Mouse (Mus musculus) lung, embryonic 16.5 days (tissue): ENCODE measurements around the gene Nup188. TPM values are rescaled to one million over a fixed set of nuclear protein-coding genes. Genes with fewer than 3 reads are reported as not detected.

Source experiments
- ATAC-seq: fragments of 200-750 bp; cut with Nextera tagmentation; 2 replicates; pipeline ENCODE4 v1.8.0; 2017; ENCODE audit warnings: low read depth, mild to moderate bottlenecking, moderate library complexity
- H3K27ac ChIP-seq: fragments of 300-500 bp; sonication (generic); 2 replicates; pipeline ENCODE4 v1.5.1; 2014; ENCODE audit warnings: mild to moderate bottlenecking, control low read depth, low read length
- H3K27me3 ChIP-seq: fragments of 300-500 bp; sonication (generic); 2 replicates; pipeline ENCODE4 v1.6.1; 2014; ENCODE audit warnings: low read depth, low read length, mixed read lengths; ENCODE audit not compliant: control insufficient read depth, insufficient read depth
- H3K36me3 ChIP-seq: fragments of 300-500 bp; sonication (generic); 2 replicates; pipeline ENCODE4 v1.6.1; 2014; ENCODE audit warnings: low read length; ENCODE audit not compliant: control insufficient read depth, insufficient read depth
- H3K4me1 ChIP-seq: fragments of 300-500 bp; sonication (generic); replicated peaks from 2 replicates; pipeline ENCODE4 v1.6.1; 2014; ENCODE audit warnings: low read length, mixed read lengths; ENCODE audit not compliant: control insufficient read depth, insufficient read depth
- H3K4me2 ChIP-seq: fragments of 300-500 bp; sonication (generic); 2 replicates; pipeline ENCODE4 v1.6.1; 2014; ENCODE audit warnings: low read depth, low read length, control low read depth
- H3K4me3 ChIP-seq: fragments of 300-500 bp; sonication (generic); 2 replicates; pipeline ENCODE4 v1.5.1; 2014; ENCODE audit warnings: mild to moderate bottlenecking, low read length, control low read depth
- H3K9ac ChIP-seq: fragments of 300-500 bp; sonication (generic); 2 replicates; pipeline ENCODE4 v1.6.1; 2014; ENCODE audit warnings: low read length, control low read depth
- H3K9me3 ChIP-seq: fragments of 300-500 bp; sonication (generic); 2 replicates; pipeline ENCODE4 v1.6.1; 2016; ENCODE audit warnings: low read length; ENCODE audit not compliant: control insufficient read depth
- WGBS: fragments of 180-500 bp; shearing (Covaris S2); extraction: QIAGEN DNeasy Blood & Tissue Kit; methylation state at CpG from one replicate; pipeline ENCODE4 v1.1.7; 2014; 5-methylcytosine and 5-hydroxymethylcytosine counted together
- polyA plus RNA-seq: library from polyadenylated mRNA; unstranded; fragments of >200 nt; fragmentation: Nextera tagmentation; extraction: Ambion mirVana; gene quantifications from 2 replicates; pipeline ENCODE4 v1.2.1, GENCODE M21; 2015

The Nup188 gene
- polyA plus RNA-seq, 1 experiment from 2014 or later: 33.6 TPM

GRCm38 (mm10) chr2:30306087-30306486 lies 19.9 kb downstream of the Nup188 start:
- Histone ChIP-seq H3K9me3 (no peaks in the 10 kb centered on the region), H3K9ac (no peak overlapping the region), H3K36me3 (peaks cover 62% of the 10 kb centered on the region), H3K27ac (no peak overlapping the region), H3K27me3 (no peaks in the 10 kb centered on the region), H3K4me1 (no peaks in the 10 kb centered on the region), H3K4me2 (no peak overlapping the region), H3K4me3 (no peak overlapping the region)
- WGBS: 82% methylated on average over 7 of the region's 7 CpGs
- ATAC-seq: no peak

- H3K27ac ChIP-seq: no peak overlapping the region
- peaks cover 68% of the 10 kb centered on the region for H3K36me3 ChIP-seq
- no peaks in the 10 kb centered on the region for H3K4me1 ChIP-seq
- H3K27me3 ChIP-seq: no peaks in the 10 kb centered on the region
- H3K9me3 ChIP-seq: no peaks in the 10 kb centered on the region
- no peak overlapping the region for H3K4me2 ChIP-seq
- no peak overlapping the region for H3K9ac ChIP-seq
- WGBS: 75% methylated on average over 3 of the region's 3 CpGs
- no peak for ATAC-seq
- no peak overlapping the region for H3K4me3 ChIP-seq
Observed at GRCm38 (mm10) chr2:30309351-30309750, 23.2 kb downstream of the Nup188 start.

- Histone ChIP-seq H3K36me3 (peaks cover 63% of the 10 kb centered on the region), H3K4me2 (no peak overlapping the region), H3K4me1 (no peaks in the 10 kb centered on the region), H3K9me3 (no peaks in the 10 kb centered on the region), H3K9ac (no peak overlapping the region), H3K27ac (no peak overlapping the region), H3K27me3 (no peaks in the 10 kb centered on the region), H3K4me3 (no peak overlapping the region)
- ATAC-seq: no peak
- WGBS: 87% methylated on average over 2 of the region's 2 CpGs
Observed at GRCm38 (mm10) chr2:30311481-30311880, 25.3 kb downstream of the Nup188 start.

- Histone ChIP-seq H3K27ac (no peak overlapping the region), H3K27me3 (no peaks in the 10 kb centered on the region), H3K36me3 (peaks cover 36% of the 10 kb centered on the region), H3K4me2 (no peak overlapping the region), H3K9ac (no peak overlapping the region), H3K4me1 (no peaks in the 10 kb centered on the region), H3K9me3 (no peaks in the 10 kb centered on the region), H3K4me3 (no peak overlapping the region)
- no peak for ATAC-seq
- WGBS: 91% methylated on average over 4 of the region's 4 CpGs
Observed at GRCm38 (mm10) chr2:30316136-30316535, 29.9 kb downstream of the Nup188 start.

GRCm38 (mm10) chr2:30316955-30317354 lies 30.8 kb downstream of the Nup188 start:
- Histone ChIP-seq H3K27ac (no peak overlapping the region), H3K36me3 (peaks cover 36% of the 10 kb centered on the region), H3K9ac (no peak overlapping the region), H3K4me2 (no peak overlapping the region), H3K27me3 (no peaks in the 10 kb centered on the region), H3K4me3 (no peak overlapping the region), H3K4me1 (no peaks in the 10 kb centered on the region), H3K9me3 (no peaks in the 10 kb centered on the region)
- WGBS: 96% methylated on average over 5 of the region's 5 CpGs
- no peak for ATAC-seq

GRCm38 (mm10) chr2:30319260-30319659 lies 33.1 kb downstream of the Nup188 start:
- H3K4me3 ChIP-seq: no peak overlapping the region
- no peak overlapping the region for H3K4me2 ChIP-seq
- no peaks in the 10 kb centered on the region for H3K4me1 ChIP-seq
- WGBS: 67% methylated on average over 4 of the region's 4 CpGs
- ATAC-seq: no peak
- no peak overlapping the region for H3K27ac ChIP-seq
- no peaks in the 10 kb centered on the region for H3K27me3 ChIP-seq
- no peaks in the 10 kb centered on the region for H3K9me3 ChIP-seq
- H3K36me3 ChIP-seq: peaks cover 41% of the 10 kb centered on the region
- H3K9ac ChIP-seq: no peak overlapping the region

GRCm38 (mm10) chr2:30323111-30323510 lies 36.9 kb downstream of the Nup188 start:
- Histone ChIP-seq H3K27ac (no peak overlapping the region), H3K27me3 (no peaks in the 10 kb centered on the region), H3K36me3 (peaks cover 41% of the 10 kb centered on the region), H3K4me3 (no peak overlapping the region), H3K9ac (no peak overlapping the region), H3K4me1 (no peaks in the 10 kb centered on the region), H3K4me2 (no peak overlapping the region), H3K9me3 (no peaks in the 10 kb centered on the region)
- no peak for ATAC-seq
- 94% methylated on average over 7 of the region's 7 CpGs for WGBS

GRCm38 (mm10) chr2:30325296-30325695 lies 39.1 kb downstream of the Nup188 start:
- Histone ChIP-seq H3K27me3 (no peaks in the 10 kb centered on the region), H3K9me3 (no peaks in the 10 kb centered on the region), H3K4me2 (no peak overlapping the region), H3K9ac (no peak overlapping the region), H3K4me3 (no peak overlapping the region), H3K27ac (no peak overlapping the region), H3K4me1 (no peaks in the 10 kb centered on the region), H3K36me3 (peaks cover 54% of the 10 kb centered on the region)
- no peak for ATAC-seq
- WGBS: 94% methylated on average over 5 of the region's 5 CpGs

- 83% methylated on average over 7 of the region's 7 CpGs for WGBS
Observed at GRCm38 (mm10) chr2:30327276-30327675, 41.1 kb downstream of the Nup188 start.

GRCm38 (mm10) chr2:30328791-30329190 lies 42.6 kb downstream of the Nup188 start:
- WGBS: 83% methylated on average over 3 of the region's 3 CpGs
- ATAC-seq: no peak
- Histone ChIP-seq H3K9ac (no peak overlapping the region), H3K4me2 (no peak overlapping the region), H3K27me3 (no peaks in the 10 kb centered on the region), H3K27ac (no peak overlapping the region), H3K9me3 (no peaks in the 10 kb centered on the region), H3K4me1 (no peaks in the 10 kb centered on the region), H3K4me3 (no peak overlapping the region), H3K36me3 (peaks cover 55% of the 10 kb centered on the region)

More at GRCm38 (mm10) chr2:30327276-30327675, 41.1 kb downstream of the Nup188 start:
- H3K4me3 ChIP-seq: no peak overlapping the region
- H3K27ac ChIP-seq: no peak overlapping the region
- no peak for ATAC-seq
- H3K36me3 ChIP-seq: peaks cover 52% of the 10 kb centered on the region
- H3K9me3 ChIP-seq: no peaks in the 10 kb centered on the region
- no peaks in the 10 kb centered on the region for H3K4me1 ChIP-seq
- no peak overlapping the region for H3K4me2 ChIP-seq
- no peak overlapping the region for H3K9ac ChIP-seq
- no peaks in the 10 kb centered on the region for H3K27me3 ChIP-seq
